Mouse (Mus musculus): Measurements from ENCODE around the gene Piezo1.

DNA sequence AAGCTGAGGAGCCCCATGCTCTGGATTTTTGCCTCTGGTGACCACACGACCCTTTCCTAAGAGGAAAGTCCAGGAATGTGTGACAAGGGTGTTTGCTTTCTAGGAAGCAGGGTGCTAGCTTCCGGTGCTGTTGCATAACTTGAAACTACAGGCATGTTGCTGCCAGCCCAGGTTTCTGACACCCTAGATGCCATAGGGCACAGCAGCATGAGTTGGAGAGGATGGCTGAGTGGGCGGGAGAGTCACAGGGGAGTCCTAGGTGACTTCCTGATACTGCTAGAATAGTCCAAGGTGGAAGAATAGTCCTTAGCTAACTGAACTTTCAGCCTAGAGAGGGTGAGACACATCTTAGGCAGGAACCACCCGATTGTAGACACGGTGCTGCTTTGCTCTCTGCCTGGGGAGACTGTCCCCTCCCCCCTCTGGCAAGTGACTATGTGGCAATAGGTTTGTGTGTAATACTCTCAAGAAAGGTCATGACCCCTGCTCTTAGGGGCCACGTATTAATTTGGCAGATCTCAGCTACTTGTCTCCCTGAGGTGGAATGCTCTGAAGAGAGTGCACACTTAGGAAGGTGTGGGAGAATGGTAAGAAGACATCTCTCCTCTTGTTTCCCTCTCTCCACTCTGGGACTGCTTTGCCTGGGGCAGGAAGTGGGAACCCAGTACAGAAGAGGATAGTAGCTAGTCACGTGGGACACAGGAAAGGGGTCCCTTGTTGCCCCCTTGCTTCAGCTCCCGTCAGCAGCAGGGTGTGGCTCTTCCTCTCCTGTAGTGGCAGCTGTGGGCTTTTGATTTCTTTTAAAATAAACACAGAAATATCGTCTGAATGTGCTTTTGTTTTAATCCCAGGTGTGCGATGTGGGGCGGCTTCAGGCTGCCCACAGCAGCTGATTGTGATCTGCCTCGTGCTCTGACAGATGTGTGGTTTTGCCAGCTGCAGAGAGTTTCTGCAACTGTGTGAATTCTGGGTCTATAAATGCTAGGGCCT, 87.2 kb downstream of the Piezo1 start:
- TF ChIP-seq GATA1 (IDR thresholded peaks at IDR 0.05; ENCODE audit: low read length) (no peak), TAL1 (IDR thresholded peaks at IDR 0.05; ENCODE audit: low read length) (no peak)

All from erythroblast, embryonic 14.5 days (primary cell).